Mouse (Mus musculus) heart, embryonic 14.5 days (tissue): Measurements from ENCODE around the gene Tcn2. TPM values are rescaled to one million over a fixed set of nuclear protein-coding genes. Genes with fewer than 3 reads are reported as not detected.
"Not testable (repeated sequence)": the region's sequence is repeated elsewhere in the genome, so short reads cannot be mapped to it uniquely, and the experiment has no call there.

Source experiments
- ATAC-seq: fragments of 200-750 bp; cut with Nextera tagmentation; 2 replicates; pipeline ENCODE4 v1.8.0; 2017; ENCODE audit warnings: low read depth, moderate TSS enrichment; ENCODE audit not compliant: insufficient number of reproducible peaks, insufficient read depth, low FRiP score
- H3K27ac ChIP-seq, 2 experiments: fragments of 200-500 bp in 1 of 2; fragments of 300-500 bp in 1 of 2; sonication (generic) in 1 of 2; replicated peaks in 1 of 2; 2 replicates each; pipeline ENCODE4 v1.5.1; 2012 to 2014; ENCODE audit warnings: low read depth in 2 of 2, low read length in 2 of 2, control low read depth in 1 of 2, mild to moderate bottlenecking in 1 of 2, mixed read lengths in 1 of 2; ENCODE audit not compliant: control insufficient read depth in 1 of 2, insufficient read depth in 1 of 2
- H3K27me3 ChIP-seq: fragments of 300-500 bp; sonication (generic); 2 replicates; pipeline ENCODE4 v1.6.1; 2014; ENCODE audit warnings: mild to moderate bottlenecking, low read length, control low read depth; ENCODE audit not compliant: control insufficient read depth, insufficient read depth
- H3K36me3 ChIP-seq: fragments of 300-500 bp; sonication (generic); 2 replicates; pipeline ENCODE4 v1.6.1; 2014; ENCODE audit warnings: mild to moderate bottlenecking, control low read depth, low read length, mixed read lengths; ENCODE audit not compliant: control insufficient read depth, insufficient read depth
- H3K4me1 ChIP-seq, 2 experiments: fragments of 200-500 bp in 1 of 2; fragments of 300-500 bp in 1 of 2; sonication (generic) in 1 of 2; 2 replicates each; pipeline ENCODE4 v1.6.1; 2012 to 2014; ENCODE audit warnings: low read length in 2 of 2, control low read depth in 1 of 2, mixed read lengths in 1 of 2; ENCODE audit not compliant: control insufficient read depth in 2 of 2, insufficient read depth in 2 of 2
- H3K4me2 ChIP-seq: fragments of 300-500 bp; sonication (generic); 2 replicates; pipeline ENCODE4 v1.6.1; 2014; ENCODE audit warnings: mild to moderate bottlenecking, low read length
- H3K4me3 ChIP-seq, 2 experiments: fragments of 200-500 bp in 1 of 2; fragments of 300-500 bp in 1 of 2; sonication (generic) in 1 of 2; 2 replicates each; pipeline ENCODE4 v1.5.1; 2012 to 2014; ENCODE audit warnings: low read length in 2 of 2, mild to moderate bottlenecking in 2 of 2, control low read depth in 1 of 2, low read depth in 1 of 2, moderate library complexity in 1 of 2; ENCODE audit not compliant: control insufficient read depth in 1 of 2, insufficient read depth in 1 of 2
- H3K9ac ChIP-seq: fragments of 300-500 bp; sonication (generic); 2 replicates; pipeline ENCODE4 v1.6.1; 2014; ENCODE audit warnings: mild to moderate bottlenecking, low read length
- H3K9me3 ChIP-seq: fragments of 300-500 bp; sonication (generic); 2 replicates; pipeline ENCODE4 v1.6.1; 2016; ENCODE audit warnings: low read length, control low read depth; ENCODE audit not compliant: control insufficient read depth
- WGBS: fragments of 180-500 bp; shearing (Covaris S2); extraction: QIAGEN DNeasy Blood & Tissue Kit; methylation state at CpG from one replicate; pipeline ENCODE4 v1.1.7; 2014; 5-methylcytosine and 5-hydroxymethylcytosine counted together
- polyA plus RNA-seq: library from polyadenylated mRNA; unstranded; fragments of >200 nt; fragmentation: Nextera tagmentation; extraction: Ambion mirVana; gene quantifications from 2 replicates; pipeline ENCODE4 v1.2.1, GENCODE M21; 2014

Gene Tcn2
- polyA plus RNA-seq, 1 experiment from 2014 or later: 91.6 TPM

- Histone ChIP-seq H3K9ac (no peak overlapping the region), H3K9me3 (no peaks in the 10 kb centered on the region), H3K4me3 (no peak overlapping the region), H3K27ac (no peak overlapping the region), H3K27me3 (no peaks in the 10 kb centered on the region), H3K36me3 (peaks cover 69% of the 10 kb centered on the region), H3K4me2 (no peak overlapping the region), H3K4me1 (peaks cover 0 to 3% of the 10 kb centered on the region in 2 experiments; a peak in 2 of 4 replicates)
- 77% methylated on average over 3 of the region's 3 CpGs for WGBS
- ATAC-seq: no peak
These were observed 37.9 kb upstream of the Tcn2 start for GRCm38 (mm10) chr11:3969837-3970236.

- Histone ChIP-seq H3K27me3 (no peaks in the 10 kb centered on the region), H3K4me3 (peak overlapping the region; percentile 64 to 74), H3K4me1 (peaks cover 0 to 7% of the 10 kb centered on the region in 2 experiments; a peak in 2 of 4 replicates), H3K27ac (peak overlapping the region; percentile 36 to 67; a peak in 1 of 4 replicates), H3K9ac (peak overlapping the region; percentile 73), H3K4me2 (peak overlapping the region; percentile 88), H3K36me3 (peaks cover 16% of the 10 kb centered on the region), H3K9me3 (no peaks in the 10 kb centered on the region)
- ATAC-seq: no peak
- 16% methylated on average over 11 of the region's 11 CpGs for WGBS
These were observed 32.6 kb upstream of the Tcn2 start for GRCm38 (mm10) chr11:3964416-3965172.

GRCm38 (mm10) chr11:3963610-3964415, 31.9 kb upstream of the Tcn2 start, which contains the start of gene Pes1:
Gene Pes1 (plus strand): TSS chr11:3963975.
- H3K4me2 ChIP-seq: peak within 1 kb of the TSS; percentile 88
- no peaks in the 10 kb centered on the region for H3K9me3 ChIP-seq
- H3K4me1 ChIP-seq: peaks cover 0 to 7% of the 10 kb centered on the region in 2 experiments; a peak in 2 of 4 replicates
- WGBS: 1% methylated on average over 31 of the region's 31 CpGs
- peak within 1 kb of the TSS; percentile 73 for H3K9ac ChIP-seq
- peak within 1 kb of the TSS; percentile 36 to 67; a peak in 3 of 4 replicates for H3K27ac ChIP-seq
- H3K36me3 ChIP-seq: peaks cover 9% of the 10 kb centered on the region
- peak within 1 kb of the TSS; percentile 64 to 74 for H3K4me3 ChIP-seq
- ATAC-seq: peak; percentile 87
- no peaks in the 10 kb centered on the region for H3K27me3 ChIP-seq

- 85% methylated on average over 10 of the region's 10 CpGs for WGBS
- H3K27me3 ChIP-seq: no peaks in the 10 kb centered on the region
- H3K9ac ChIP-seq: peak overlapping the region; percentile 73
- peak overlapping the region; percentile 88 for H3K4me2 ChIP-seq
- H3K36me3 ChIP-seq: peaks cover 4% of the 10 kb centered on the region
- H3K27ac ChIP-seq: peak overlapping the region in 1 of 2 experiments; percentile 67; a peak in 2 of 4 replicates
- peak overlapping the region; percentile 25 to 64 for H3K4me3 ChIP-seq
- ATAC-seq: no peak
- H3K9me3 ChIP-seq: no peaks in the 10 kb centered on the region
- peaks cover 0 to 7% of the 10 kb centered on the region in 2 experiments; a peak in 2 of 4 replicates for H3K4me1 ChIP-seq
These were observed 31.2 kb upstream of the Tcn2 start for GRCm38 (mm10) chr11:3963155-3963554.

GRCm38 (mm10) chr11:3961761-3962160, 29.8 kb upstream of the Tcn2 start:
- Histone ChIP-seq H3K9me3 (no peaks in the 10 kb centered on the region), H3K27me3 (no peaks in the 10 kb centered on the region), H3K4me3 (no peak overlapping the region), H3K36me3 (no peaks in the 10 kb centered on the region), H3K4me2 (no peak overlapping the region), H3K9ac (no peak overlapping the region), H3K4me1 (peaks cover 0 to 7% of the 10 kb centered on the region in 2 experiments; a peak in 2 of 4 replicates), H3K27ac (no peak overlapping the region)
- WGBS: 65% methylated on average over 3 of the region's 3 CpGs
- ATAC-seq: no peak

GRCm38 (mm10) chr11:3960901-3961300, 28.9 kb upstream of the Tcn2 start:
- WGBS: 32% methylated on average over 2 of the region's 2 CpGs
- Histone ChIP-seq H3K4me2 (no peak overlapping the region), H3K27ac (no peak overlapping the region), H3K36me3 (no peaks in the 10 kb centered on the region), H3K4me3 (no peak overlapping the region), H3K4me1 (peaks cover 0 to 7% of the 10 kb centered on the region in 2 experiments; a peak in 2 of 4 replicates), H3K27me3 (no peaks in the 10 kb centered on the region), H3K9me3 (no peaks in the 10 kb centered on the region), H3K9ac (no peak overlapping the region)
- no peak for ATAC-seq

GRCm38 (mm10) chr11:3955371-3955770, 23.4 kb upstream of the Tcn2 start:
- not testable (repeated sequence) for H3K4me2 ChIP-seq, H3K4me1 ChIP-seq, ATAC-seq, H3K9me3 ChIP-seq, H3K27me3 ChIP-seq, H3K36me3 ChIP-seq, H3K4me3 ChIP-seq, H3K9ac ChIP-seq, H3K27ac ChIP-seq
- WGBS: 56% methylated on average over 4 of the region's 4 CpGs
